Mouse (Mus musculus): Measurements from ENCODE around the gene Nprl2. TPM values are rescaled to one million over a fixed set of nuclear protein-coding genes. Genes with fewer than 3 reads are reported as not detected.
A peak's percentile ranks its signal among the peaks of the same experiment; 100 is the strongest.
"Not testable (repeated sequence)": the region's sequence is repeated elsewhere in the genome, so short reads cannot be mapped to it uniquely, and the experiment has no call there.

Gene Nprl2
- total RNA-seq, 2 experiments from 2014 or later = 12.9 to 16.7 TPM

- DNase-seq; intact Hi-C loops (cut with DNase I): not testable (repeated sequence)
These were observed 31.7 kb downstream of the Nprl2 start for GRCm38 (mm10) chr9:107573774-107574173.

- intact Hi-C loops (cut with DNase I) = no loop called here
- DNase-seq = no peak
These were observed 33.7 kb downstream of the Nprl2 start for GRCm38 (mm10) chr9:107575579-107576356.

- intact Hi-C loops (cut with DNase I) = no loop called here
- DNase-seq = peak; percentile 88 to 90
These were observed 34.5 kb downstream of the Nprl2 start, which contains the start of gene Hyal1 for GRCm38 (mm10) chr9:107576357-107577107. Gene Hyal1, plus strand, starts transcription at chr9:107576927.

GRCm38 (mm10) chr9:107577871-107578270 lies 35.8 kb downstream of the Nprl2 start:
- intact Hi-C loops (cut with DNase I) = no loop called here
- DNase-seq = no peak

- DNase-seq = no peak
- intact Hi-C loops (cut with DNase I) = no loop called here
These were observed 36.6 kb downstream of the Nprl2 start, which contains the start of gene Naa80 for GRCm38 (mm10) chr9:107578587-107578986. Gene Naa80, plus strand, starts transcription at chr9:107578887.

- DNase-seq = no peak
- intact Hi-C loops (cut with DNase I) = no loop called here
These were observed 37.2 kb downstream of the Nprl2 start for GRCm38 (mm10) chr9:107579023-107579900.

- intact Hi-C loops (cut with DNase I) = no loop called here
- peak; percentile 95 for DNase-seq
These were observed 38.7 kb downstream of the Nprl2 start, which contains the start of gene Hyal3 for GRCm38 (mm10) chr9:107580501-107581317. Gene Hyal3, plus strand, starts transcription at chr9:107580818.

GRCm38 (mm10) chr9:107581584-107581983 lies 39.6 kb downstream of the Nprl2 start:
- DNase-seq = no peak
- intact Hi-C loops (cut with DNase I) = no loop called here

- intact Hi-C loops (cut with DNase I) = no loop called here
- no peak for DNase-seq
These were observed 40.6 kb downstream of the Nprl2 start for GRCm38 (mm10) chr9:107582509-107583062.

- intact Hi-C loops (cut with DNase I) = no loop called here
- no peak for DNase-seq
These were observed 41.1 kb downstream of the Nprl2 start for GRCm38 (mm10) chr9:107583174-107583573.

- intact Hi-C loops (cut with DNase I) = no loop called here
- no peak for DNase-seq
These were observed 44.5 kb downstream of the Nprl2 start for GRCm38 (mm10) chr9:107586504-107586903.

- DNase-seq = peak; percentile 98 to 99
- intact Hi-C loops (cut with DNase I) = no loop called here
These were observed 45.2 kb downstream of the Nprl2 start, which contains the start of gene Ifrd2 for GRCm38 (mm10) chr9:107586974-107587832. Gene Ifrd2, plus strand, starts transcription at chr9:107587642.

- DNase-seq = peak in 1 of 2 experiments; percentile 74
- intact Hi-C loops (cut with DNase I) = no loop called here
These were observed 46.0 kb downstream of the Nprl2 start for GRCm38 (mm10) chr9:107587833-107588639.

GRCm38 (mm10) chr9:107590058-107590772 lies 48.2 kb downstream of the Nprl2 start:
- intact Hi-C loops (cut with DNase I) = no loop called here
- peak; percentile 63 to 70 for DNase-seq

GRCm38 (mm10) chr9:107590773-107591060 lies 48.7 kb downstream of the Nprl2 start:
- no peak for DNase-seq
- intact Hi-C loops (cut with DNase I) = no loop called here

GRCm38 (mm10) chr9:107593101-107593976 lies 51.3 kb downstream of the Nprl2 start:
- intact Hi-C loops (cut with DNase I) = no loop called here
- peak; percentile 70 to 81 for DNase-seq
